Mouse (Mus musculus) kidney, postnatal 4 days (tissue): ENCODE results near the gene Gucy2g.
A peak's percentile ranks its signal among the peaks of the same experiment; 100 is the strongest.

Source experiments
- DNase-seq, 2 experiments: peaks; one replicate each; pipeline ENCODE4 v3.0.0; 2021; ENCODE audit warnings: mixed read lengths in 2 of 2

Gene Gucy2g

GRCm38 (mm10) chr19:55241186-55241645 is at the start of gene Gucy2g:
Gene Gucy2g, minus strand, starts transcription at chr19:55241236.
- DNase-seq = no peak

GRCm38 (mm10) chr19:55288974-55289373 is 47.9 kb upstream of the Gucy2g start:
- DNase-seq = no peak

- no peak for DNase-seq
Measured at GRCm38 (mm10) chr19:55286034-55286433, 45.0 kb upstream of the Gucy2g start.

- DNase-seq = no peak
Measured at GRCm38 (mm10) chr19:55284093-55284492, 43.1 kb upstream of the Gucy2g start.

- DNase-seq = no peak
Measured at GRCm38 (mm10) chr19:55276770-55277169, 35.7 kb upstream of the Gucy2g start.

GRCm38 (mm10) chr19:55276100-55276499 is 35.1 kb upstream of the Gucy2g start:
- DNase-seq = no peak

- no peak for DNase-seq
Measured at GRCm38 (mm10) chr19:55273340-55273739, 32.3 kb upstream of the Gucy2g start.

GRCm38 (mm10) chr19:55271448-55271847 is 30.4 kb upstream of the Gucy2g start:
- DNase-seq = peak in 1 of 2 experiments; percentile 27

- peak; percentile 20 to 43 for DNase-seq
Measured at GRCm38 (mm10) chr19:55269051-55269450, 28.0 kb upstream of the Gucy2g start.

- DNase-seq = peak in 1 of 2 experiments; percentile 31
Measured at GRCm38 (mm10) chr19:55268150-55268549, 27.1 kb upstream of the Gucy2g start.

GRCm38 (mm10) chr19:55266786-55267185 is 25.8 kb upstream of the Gucy2g start:
- peak in 1 of 2 experiments; percentile 29 for DNase-seq

GRCm38 (mm10) chr19:55265269-55265668 is 24.2 kb upstream of the Gucy2g start:
- DNase-seq = no peak

GRCm38 (mm10) chr19:55260389-55261184 is 19.6 kb upstream of the Gucy2g start:
- DNase-seq = no peak

- DNase-seq = no peak
Measured at GRCm38 (mm10) chr19:55258514-55258913, 17.5 kb upstream of the Gucy2g start.

GRCm38 (mm10) chr19:55257656-55258375 is 16.8 kb upstream of the Gucy2g start:
- DNase-seq = no peak

- no peak for DNase-seq
Measured at GRCm38 (mm10) chr19:55256156-55256555, 15.1 kb upstream of the Gucy2g start.

- DNase-seq = peak; percentile 51 to 61
Measured at GRCm38 (mm10) chr19:55254513-55255016, 13.5 kb upstream of the Gucy2g start.

- peak; percentile 68 to 79 for DNase-seq
Measured at GRCm38 (mm10) chr19:55253570-55254441, 12.8 kb upstream of the Gucy2g start.

GRCm38 (mm10) chr19:55253239-55253569 is 12.2 kb upstream of the Gucy2g start:
- DNase-seq = peak in 1 of 2 experiments; percentile 11

GRCm38 (mm10) chr19:55251383-55252124 is 10.5 kb upstream of the Gucy2g start, which contains the start of gene Acsl5:
Gene Acsl5, plus strand, starts transcription at chr19:55251938.
- DNase-seq = no peak

GRCm38 (mm10) chr19:55250451-55250850 is 9.4 kb upstream of the Gucy2g start:
- no peak for DNase-seq

- DNase-seq = no peak
Measured at GRCm38 (mm10) chr19:55247991-55248520, 7.0 kb upstream of the Gucy2g start.
